Mouse (Mus musculus) NIH3T3 (cell line): ENCODE data around the gene Syt3.

Experiments used
- DNase-seq: peaks from one replicate; pipeline ENCODE4 v3.0.0-alpha.2; 2012; ENCODE audit warnings: low read depth

The Syt3 gene

DNA sequence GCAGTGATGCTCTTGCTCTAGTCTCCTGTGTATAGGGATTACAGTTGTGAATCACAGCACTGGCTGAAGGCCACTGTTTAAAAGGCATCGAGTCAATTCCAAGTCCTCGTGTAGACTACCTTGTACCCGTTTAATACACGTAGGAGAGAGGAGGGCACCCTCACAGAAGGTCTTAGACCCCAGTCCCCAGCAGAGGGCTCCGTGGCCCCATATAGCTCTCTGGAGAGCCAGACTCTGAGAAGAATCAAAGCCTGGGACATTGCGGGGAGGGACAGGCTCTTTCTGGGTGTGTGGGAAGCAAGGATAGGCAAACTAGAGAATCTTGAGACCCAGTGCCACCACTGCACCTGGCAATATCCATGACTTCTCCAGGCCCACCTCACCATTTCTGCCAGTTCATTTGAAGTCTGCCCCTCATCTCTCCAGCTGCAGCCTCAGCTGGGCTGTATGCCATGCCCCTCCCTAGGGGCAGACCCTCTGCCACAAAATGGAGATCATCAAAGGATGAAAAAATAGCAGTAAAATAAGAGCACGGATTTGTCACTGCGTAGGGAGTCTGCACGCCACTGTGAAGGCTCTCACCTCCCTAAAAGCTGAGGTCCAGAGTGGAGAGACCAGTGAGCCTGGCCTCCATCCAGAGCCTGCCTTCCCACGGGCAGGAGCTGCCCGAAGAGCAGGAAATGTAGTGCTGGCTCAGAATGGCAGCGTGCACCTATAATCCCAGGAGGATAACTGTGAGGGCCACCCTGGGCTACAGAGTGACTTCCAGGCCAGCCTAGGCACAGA lies 62.4 kb downstream of the Syt3 start:
- DNase-seq, result no peak
